Mouse (Mus musculus) cerebellum, adult (tissue): ENCODE measurements around the gene Vmn1r18.
"Not testable (repeated sequence)": the region's sequence is repeated elsewhere in the genome, so short reads cannot be mapped to it uniquely, and the experiment has no call there.

Source experiments
- ATAC-seq: cut with Nextera tagmentation; 2 replicates; pipeline ENCODE4 v1.9.2; 2017; ENCODE audit warnings: mild to moderate bottlenecking, moderate library complexity, mixed read lengths; ENCODE audit not compliant: insufficient number of reproducible peaks, low FRiP score, low TSS enrichment

The Vmn1r18 gene

DNA sequence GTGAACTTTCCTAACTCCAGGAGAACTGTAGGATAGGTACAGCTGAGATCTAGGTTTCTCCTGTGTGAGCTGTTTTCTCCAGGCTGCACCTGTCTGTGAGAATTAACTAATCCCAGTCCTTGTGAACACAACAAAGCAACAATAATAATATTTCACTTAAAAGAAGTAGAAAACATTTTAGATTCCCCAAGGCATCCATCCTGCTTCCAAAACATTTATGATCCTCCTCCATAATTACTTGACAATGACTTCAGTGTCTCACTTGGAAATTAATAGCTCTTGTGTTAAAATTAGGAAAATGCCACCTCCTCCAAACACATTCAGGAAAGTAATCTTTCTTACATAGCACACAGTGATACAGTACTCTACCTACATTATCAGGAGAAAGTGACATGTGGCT, at the start of gene Vmn1r18:
Gene Vmn1r18 (minus strand): TSS at position 101 of the 400 bp plus-strand sequence.
- no peak for ATAC-seq

DNA sequence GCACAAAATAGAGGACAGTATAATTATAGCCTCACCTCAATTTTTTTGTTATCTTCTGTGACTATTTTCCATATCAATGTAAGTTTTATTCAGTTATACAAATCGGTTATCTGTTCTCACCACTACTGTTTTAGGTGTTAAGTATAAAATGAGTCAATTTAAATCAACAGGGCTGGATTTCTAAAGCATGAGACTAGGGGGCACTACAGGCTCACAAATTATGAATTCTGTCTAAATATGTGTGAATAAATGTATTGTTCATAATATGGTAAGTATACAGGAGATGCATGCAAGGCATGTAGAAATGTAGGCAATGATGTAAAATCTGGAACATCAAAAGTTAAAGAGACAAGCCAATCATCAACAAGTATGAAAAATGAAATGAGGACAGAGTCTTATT, 35.6 kb upstream of the Vmn1r18 start:
- ATAC-seq = no peak

DNA sequence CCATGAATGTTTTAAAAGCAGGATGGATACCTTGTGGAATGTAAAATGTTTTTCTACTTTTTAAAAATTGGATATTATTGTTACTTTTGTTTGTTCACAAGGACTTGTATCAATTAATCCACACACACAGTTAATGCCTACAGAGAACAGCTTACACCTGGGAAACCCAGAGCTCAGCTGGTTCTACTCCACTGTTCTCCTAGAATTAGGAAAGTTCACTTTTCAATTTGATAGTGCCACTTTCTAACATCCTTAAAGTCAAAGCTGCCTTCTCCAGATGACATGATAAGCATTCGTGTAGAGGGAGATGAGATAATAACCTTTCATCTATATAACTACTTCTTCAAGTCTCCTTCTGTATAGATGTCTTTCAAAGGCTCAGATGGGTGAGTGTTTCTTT, 33.0 kb upstream of the Vmn1r18 start, which contains the start of gene Vmn1r20:
Gene Vmn1r20 (plus strand): TSS at position 301 of the 400 bp plus-strand sequence.
- ATAC-seq = no peak

DNA sequence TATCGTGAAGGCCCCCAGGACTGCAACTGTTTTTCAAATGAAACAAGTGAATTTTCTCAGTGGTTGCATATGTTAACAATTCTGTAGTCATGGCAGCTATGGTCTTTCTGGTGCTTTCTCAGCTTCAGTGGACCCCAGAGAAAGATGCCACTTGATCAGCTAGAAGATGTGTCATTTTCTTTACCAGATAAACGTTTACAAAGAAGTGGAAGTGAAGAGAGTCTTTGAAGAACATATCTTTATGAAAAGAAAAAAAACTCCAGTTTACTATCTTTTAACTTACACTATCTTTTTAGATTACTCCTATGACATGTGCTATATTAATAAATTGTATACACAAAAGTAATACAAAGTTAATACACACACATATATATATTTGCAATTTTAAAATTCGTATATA, 7.9 kb upstream of the Vmn1r18 start, which contains the start of gene Vmn1r19:
Gene Vmn1r19 (plus strand): TSS at position 301 of the 400 bp plus-strand sequence.
- ATAC-seq = not testable (repeated sequence)

DNA sequence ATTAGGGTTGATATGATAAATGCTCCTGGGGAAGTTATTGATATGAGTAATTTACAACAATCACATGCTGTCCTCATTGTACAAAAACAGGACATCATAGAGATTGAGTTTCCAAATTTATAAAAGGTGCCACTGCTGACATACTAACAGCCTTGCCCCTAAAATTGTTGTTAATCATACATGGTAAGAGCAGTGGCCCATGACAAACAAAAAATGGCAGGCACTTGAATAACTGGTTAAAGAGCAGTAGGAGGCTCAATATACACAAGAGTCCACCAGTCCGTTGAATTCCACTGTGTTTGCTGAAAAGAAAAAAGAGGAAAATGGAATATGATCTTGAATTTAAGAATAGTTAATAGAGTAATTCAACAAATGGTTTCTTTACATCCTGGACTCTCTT, 28.1 kb downstream of the Vmn1r18 start:
- ATAC-seq = no peak

DNA sequence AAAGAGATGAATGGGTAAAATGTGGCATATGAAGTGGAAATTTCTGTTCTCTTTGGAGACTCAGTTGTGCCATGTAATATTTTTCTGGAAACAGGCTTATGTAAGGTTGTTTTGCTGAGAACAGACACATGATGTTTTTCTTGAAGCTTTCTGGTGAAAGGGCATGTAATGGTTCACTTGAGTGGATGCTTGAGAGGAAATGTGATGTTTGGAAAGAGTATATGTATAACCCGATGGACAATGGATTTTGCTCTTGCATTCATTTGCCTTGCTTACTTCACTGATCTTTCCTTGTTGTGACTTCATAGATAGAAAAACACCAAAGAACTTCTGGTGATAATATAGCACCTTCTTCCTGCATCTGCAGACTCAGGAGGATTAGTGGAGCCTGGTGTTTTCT, 29.7 kb downstream of the Vmn1r18 start:
- ATAC-seq = not testable (repeated sequence)

DNA sequence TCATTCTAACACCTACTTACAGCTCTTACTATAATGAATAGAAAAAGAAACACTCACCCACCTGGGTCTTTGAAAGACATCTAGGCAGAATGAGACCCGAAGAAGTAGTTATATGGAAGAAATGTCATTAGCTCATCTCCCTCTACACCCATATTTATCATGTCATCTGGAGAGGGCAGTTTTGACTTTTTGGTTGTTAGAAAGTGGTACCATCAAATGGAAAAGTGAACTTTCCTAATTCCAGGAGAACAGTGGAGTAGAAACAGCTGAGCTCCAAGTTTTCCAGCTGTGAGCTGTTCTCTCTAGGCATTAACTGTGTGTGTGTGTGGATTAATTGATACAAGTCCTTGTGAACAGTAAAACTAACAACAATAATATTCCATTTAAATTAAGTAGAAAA, 32.0 kb downstream of the Vmn1r18 start, which contains the start of gene Vmn1r17:
Gene Vmn1r17 (minus strand): TSS at position 101 of the 400 bp plus-strand sequence.
- no peak for ATAC-seq

DNA sequence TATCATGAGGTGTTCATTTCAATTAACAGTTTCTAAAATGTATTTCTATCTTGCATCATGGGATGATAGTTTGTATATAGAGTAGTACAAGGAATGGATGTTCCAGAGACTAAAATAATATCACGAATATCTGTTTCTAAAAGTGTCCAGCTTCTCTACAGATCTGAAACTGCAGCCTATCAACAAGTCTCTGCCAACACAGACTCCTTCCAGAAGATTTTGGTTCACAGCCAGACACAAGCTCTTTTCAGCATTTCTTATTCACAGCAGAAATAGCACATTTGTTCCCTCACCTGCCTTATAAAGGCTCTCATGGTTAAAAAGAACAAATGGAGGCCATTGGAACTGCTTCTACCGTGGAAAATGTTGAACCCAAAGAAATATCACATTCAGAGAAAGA, 38.7 kb downstream of the Vmn1r18 start:
- no peak for ATAC-seq

DNA sequence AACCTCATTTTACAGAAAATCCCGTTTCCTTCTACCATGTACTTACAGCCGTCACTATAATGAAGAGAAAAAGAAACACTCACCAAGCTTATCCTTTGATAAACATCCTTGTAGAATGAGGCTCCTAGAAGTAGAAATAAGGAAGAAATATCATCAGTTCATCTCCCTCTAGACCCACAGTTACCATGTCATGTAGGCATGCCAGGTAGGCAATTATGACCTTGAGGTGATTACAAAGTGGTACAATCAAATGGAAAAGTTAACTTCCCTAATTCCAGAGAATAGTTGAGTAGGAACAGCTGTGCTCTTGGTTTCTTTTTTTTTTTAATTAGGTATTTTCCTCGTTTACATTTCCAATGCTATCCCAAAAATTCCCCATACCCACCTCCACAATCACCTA, 66.2 kb downstream of the Vmn1r18 start, which contains the start of gene Vmn1r16:
Gene Vmn1r16 (minus strand): TSS at position 101 of the 400 bp plus-strand sequence.
- no peak for ATAC-seq
